Mouse (Mus musculus) T-cell, adult 2 months (primary cell): ENCODE measurements around the gene Patj.
"Not testable (repeated sequence)": the region's sequence is repeated elsewhere in the genome, so short reads cannot be mapped to it uniquely, and the experiment has no call there.

Source experiments
- DNase-seq: peaks from one replicate; pipeline ENCODE4 v3.0.0; 2022; ENCODE audit warnings: low spot score

Gene Patj

DNA sequence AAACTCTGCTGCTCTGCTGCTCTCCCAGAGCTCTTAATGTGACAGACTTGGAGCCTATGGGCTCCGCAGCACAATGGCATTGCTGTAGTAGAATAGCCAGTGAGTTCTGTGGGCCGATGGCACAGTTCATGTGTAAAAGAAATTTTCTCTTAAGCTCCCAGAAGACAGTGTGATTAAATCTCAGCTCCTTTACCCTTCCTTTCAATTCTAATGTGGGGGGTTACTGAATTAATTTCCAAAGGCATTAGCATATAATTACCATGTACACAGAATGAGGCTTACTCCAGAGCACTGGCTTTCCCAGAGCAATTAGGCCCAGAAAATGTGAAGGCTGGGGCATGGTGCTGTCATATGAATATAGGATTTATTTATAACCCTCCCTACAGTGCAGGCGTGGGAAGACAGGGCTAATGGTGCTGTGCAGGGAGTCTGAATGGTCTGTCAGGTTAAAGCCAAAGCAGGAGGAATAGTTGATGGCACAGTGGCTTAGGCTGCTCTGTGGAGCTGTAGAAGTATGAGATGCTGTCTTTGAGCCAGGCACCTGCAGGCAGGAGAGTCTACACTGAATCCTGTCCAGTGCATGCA lies 182.5 kb downstream of the Patj start:
- DNase-seq = no peak

DNA sequence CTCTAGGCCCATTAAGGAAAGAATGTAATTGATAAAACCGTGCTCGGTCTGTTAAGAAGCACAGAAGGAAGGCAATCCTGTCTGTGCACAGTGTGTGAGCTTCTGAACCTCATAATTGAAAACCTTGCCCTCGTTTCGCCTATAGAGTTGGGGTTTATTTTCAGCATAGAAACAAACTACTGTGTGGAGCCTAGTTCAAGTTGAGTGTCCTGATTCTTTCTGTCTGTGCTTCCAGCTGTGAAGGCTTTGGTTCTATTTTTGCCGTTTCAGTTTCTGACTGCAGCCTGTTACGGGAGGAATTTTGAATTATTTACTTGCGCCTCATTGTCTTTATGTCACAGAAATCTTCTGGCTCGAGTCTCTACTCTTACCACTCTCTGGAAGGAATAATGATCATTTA lies 185.9 kb downstream of the Patj start:
- DNase-seq = no peak

DNA sequence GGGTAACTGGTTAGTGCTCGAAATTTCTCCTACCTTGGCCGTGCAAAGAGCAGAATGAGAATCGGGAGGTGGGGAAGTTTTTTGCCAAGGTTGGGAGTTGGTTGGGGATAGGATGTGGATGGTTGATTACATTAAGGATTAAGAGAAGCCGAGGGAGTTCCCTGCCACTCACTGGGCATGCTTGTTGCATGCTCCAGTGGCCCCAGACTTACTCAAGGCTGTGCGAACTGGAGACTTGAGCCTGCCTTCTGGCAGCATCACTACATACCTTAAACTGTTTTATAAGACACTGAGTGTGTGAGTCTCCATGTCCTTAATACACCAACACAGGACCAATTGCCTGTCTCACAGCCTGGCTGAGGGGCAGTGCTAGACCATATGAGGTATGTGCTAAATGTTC lies 188.4 kb downstream of the Patj start:
- DNase-seq = no peak

DNA sequence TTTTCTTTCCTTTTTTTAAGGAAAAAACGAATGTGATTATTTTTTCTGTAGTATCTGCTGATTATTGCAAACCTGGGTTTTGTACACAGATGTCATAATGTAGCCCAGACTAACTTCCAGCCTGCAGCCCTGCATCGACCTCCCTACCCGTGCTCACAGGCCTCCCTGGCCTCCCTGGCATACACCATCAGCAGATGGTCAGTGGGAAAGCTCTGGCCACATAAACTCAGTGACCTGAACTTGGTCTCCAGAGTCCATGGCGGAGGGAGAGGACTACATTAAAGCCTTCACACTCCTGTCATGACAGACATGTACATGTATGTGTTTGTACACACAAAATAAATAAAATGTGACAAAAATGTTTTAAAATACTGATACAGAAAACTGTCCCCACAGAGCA lies 190.7 kb downstream of the Patj start:
- DNase-seq = no peak

DNA sequence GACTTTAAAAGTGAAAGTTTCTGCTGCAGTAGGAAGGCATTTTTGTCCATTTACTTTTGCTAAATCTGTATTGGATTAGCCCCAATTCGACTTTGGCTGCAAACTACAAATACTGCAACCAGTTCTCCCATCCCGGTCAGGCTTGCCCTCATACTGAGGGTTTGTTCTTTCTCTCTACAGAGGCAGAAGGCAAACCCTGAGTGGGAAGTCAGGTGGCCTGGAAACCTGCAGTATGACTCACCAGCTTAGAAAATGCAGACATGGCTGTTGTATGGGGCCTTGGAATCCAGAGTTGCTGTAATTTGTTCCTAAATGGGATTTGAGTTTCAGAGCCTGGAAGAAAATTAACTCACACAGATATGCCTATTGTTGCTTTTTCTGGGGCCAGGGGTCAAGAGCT lies 192.1 kb downstream of the Patj start:
- no peak for DNase-seq

DNA sequence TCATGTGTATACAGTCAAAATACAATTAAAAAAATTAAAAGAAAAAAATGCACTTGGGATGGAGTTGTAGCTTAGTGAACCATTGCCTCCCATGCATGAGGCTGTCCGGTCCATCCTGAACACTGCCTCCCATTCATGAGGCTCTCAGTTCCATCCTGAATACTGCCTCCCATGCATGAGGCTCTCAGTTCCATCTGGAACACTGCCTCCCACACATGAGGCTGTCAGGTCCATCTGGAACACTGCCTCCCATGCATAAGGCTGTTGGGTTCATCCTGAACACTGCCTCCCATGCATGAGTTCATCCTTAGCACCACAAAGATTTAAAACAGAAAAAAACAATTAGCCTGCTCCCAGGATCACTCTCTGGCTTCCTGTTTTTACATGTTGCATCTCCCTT lies 198.4 kb downstream of the Patj start:
- no peak for DNase-seq

DNA sequence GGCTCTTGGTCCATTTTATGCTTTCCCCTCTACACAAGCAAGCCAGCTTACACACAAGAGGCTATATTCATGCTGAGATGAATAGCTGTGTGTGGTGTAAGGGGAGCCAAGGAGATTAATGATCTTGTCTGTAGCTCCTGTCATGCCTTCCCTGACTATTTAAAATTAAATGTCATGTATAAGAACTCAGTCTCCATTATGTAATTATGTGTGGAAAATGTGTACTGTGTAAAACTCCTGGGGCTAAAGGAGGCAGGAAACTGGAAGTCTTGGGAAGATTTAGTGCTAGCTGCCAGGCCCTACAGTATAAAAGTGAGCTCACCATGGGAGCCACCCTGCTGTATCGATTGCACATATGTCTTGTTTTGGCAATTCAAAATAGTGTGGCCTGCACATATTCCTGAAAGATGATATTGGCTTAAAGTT lies 203.0 kb downstream of the Patj start:
- DNase-seq = no peak

DNA sequence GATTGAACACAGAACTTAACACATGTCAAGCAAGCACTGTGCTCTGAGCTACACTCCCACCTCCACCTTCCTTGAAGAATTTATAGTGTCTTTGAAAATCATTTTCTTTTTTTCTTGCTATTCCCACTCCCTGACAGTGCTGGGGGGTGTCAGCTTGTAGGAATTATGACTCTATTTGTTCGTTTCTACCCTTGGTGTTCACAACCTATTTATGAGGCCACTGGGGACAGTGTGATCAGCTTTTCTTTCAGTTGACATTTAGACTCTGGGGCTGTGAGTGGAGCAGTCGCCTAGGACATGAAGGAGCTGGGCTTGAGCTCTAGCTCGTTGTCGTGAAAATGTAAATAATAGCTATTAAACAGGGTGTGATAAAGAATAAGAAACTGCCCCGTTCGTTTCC lies 203.8 kb downstream of the Patj start:
- DNase-seq = no peak

DNA sequence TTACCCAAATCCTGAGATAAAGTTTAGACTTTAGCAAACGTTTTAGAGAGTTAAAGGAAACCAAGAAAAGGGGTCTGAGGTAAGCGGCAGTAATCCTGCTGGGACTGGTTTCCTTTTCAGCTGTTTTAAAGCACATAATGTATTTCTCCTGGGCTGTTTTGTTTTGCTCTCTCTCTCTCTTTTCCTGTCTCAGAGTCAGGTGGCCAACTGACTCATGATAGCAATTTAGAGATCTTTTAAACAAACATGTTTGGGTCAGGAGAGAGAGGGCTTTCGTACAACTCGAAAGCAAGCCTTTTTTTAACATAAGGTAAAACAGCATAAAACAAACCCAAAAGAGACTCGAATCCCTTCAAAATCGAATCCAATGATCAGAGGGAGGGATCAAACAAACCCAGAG lies 207.5 kb downstream of the Patj start:
- no peak for DNase-seq

DNA sequence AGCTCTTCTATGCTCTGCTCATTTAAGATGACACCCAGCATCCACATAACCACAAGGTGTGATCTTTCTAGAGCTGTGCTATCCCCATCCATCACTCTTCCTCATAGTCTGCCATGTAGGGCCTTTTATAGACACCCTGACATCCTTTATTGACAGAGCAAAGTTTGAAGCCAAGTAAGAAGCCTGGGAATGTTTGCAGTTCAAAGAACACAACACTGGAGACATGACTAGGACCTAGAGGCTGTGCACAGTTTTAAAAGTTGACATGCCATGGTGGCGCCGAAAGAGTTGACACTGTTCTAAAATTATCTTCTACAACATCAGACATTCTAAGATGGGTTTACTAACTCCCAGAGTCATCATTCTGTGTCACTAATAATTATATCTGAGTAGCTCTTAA lies 214.9 kb downstream of the Patj start:
- DNase-seq = no peak

DNA sequence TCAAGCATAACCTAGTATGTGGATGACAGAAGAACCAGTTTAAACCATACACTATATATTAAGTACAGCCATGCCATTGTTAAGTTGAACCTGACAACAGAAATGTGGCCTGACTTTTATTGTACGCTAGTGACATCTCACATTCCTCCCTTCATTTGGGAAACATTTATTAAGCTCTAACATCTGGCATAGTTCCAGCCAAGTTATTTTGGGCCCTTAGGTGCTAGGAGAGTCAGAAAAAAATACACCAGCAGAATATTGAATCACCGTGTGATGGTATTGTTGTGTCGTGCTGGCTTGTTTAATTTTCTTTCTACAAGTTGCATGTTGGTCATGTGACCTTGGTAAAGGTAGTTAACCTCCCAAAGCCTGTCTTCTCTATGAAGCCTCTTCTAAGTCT lies 218.8 kb downstream of the Patj start:
- no peak for DNase-seq

DNA sequence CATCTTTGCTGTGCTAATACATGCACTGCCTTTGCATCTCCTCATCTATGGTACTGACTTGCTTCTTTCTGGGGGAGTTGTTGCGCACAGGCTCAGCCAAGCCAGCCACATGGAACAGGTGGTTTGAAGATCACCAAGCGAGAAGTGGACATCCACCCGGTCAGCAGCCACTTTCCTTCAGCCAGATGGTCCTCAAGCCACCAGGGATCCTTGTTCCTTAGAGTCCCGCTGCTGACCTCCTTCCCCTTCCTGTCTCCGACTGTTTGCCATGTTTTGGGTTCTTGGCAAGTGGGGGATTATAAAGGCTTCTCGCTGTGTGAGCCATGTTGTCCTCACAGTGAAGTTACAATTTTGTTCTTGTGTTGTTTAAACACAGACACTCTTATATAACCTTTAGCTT lies 223.6 kb downstream of the Patj start:
- no peak for DNase-seq

DNA sequence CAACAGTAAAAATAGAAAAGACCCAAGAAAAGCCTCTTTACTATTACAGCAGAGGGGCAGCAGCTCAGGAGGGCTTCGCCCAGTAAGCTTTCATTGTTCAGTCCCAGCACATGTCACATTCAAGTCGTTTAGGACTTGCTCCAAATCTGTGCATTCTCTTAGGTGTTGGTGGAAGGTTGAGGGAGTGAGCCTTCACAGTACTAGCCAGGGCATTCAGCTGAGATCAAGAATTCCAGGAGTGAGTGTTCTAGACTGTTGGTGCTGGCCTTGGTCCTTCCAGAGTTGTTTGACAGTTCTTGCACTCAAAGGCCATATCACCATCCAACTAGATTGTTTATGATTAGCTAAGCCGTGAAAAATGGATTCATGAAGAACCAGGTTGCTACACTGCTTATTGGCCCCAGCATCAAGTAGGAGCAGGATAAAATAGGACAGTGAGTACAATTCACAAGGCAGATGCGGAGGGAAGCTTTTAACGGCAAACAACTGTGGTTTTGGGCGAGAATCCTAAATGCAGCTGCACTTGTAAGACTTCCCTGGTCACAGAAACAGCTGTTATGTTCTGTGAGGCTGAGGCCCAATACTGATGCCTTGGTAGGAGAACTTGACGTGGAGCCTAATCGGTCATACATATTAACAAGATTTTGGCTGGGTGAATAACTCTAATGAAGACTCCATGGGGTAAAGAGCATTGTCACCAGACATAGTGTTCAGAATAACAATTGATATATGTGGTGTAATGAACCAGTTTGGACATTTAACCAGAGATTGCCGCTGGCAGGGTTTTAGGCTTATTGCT lies 225.6 kb downstream of the Patj start:
- no peak for DNase-seq

DNA sequence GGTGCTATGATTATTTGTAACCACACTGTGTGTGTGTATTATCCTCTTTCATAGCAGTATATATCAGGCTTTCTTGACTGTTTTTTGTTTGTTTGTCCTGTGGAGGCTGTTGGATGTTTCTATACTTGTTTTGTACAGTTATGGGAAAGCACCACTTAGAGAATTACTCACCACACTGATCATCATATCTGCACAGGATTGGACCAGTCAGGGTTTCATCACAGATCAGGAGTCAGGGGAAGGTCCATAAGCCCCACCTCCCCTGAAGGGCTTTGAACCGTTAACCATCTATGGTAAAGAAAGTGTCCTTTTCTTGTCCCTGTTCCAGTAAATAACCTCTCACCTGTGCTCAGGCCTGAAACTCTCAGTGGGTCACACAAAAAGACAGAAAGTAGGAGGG lies 226.6 kb downstream of the Patj start:
- no peak for DNase-seq

DNA sequence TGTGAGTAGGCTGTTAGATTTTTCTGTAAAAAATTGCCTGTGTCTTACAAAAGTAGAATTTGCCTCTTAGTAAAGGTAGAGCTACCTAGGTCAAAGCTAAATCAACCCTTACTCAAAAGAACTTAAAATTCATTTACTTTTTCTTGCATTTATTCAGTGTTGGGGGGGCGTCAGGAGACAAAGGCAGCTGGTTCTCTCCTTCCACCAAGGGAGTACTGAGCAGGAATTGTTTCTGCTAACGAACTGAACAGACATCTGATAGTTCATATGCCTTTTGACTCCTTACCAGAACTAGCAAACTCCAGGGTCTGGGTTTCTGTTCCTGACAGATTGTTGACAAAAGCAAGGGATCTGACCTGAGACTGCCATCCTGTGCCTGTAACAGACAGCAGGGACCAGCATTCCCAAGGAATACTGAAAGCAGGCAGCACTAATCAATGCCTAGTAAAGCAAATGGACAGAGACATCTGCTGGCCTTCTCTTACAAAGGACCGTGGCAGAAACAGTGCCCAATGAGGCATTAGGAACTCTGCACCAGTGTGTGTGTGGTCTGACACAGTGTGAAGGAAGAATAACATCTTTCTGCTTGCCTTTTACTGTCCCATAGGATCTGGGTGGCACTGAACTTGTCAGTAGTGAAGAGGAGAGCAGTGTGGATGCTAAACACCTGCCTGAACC lies 227.6 kb downstream of the Patj start:
- DNase-seq = no peak

DNA sequence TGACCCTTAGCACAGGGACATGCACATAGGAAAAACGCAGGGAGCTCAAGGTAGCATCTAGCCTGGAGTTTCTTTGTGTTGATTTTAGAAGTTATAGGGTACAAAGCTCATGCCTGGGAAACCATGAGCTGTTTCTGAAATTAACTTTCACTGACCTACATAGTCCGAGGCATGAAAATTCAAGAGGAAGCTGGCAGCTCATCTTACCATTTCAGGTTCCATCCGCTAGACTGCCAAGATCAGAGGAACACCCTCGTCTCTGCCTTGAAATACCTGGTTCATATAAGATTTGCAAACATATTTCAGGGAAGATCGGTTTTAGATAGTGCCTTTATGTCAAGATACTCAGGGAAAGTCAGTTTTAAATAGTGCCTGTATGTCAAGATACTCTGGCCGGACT lies 232.7 kb downstream of the Patj start:
- no peak for DNase-seq

DNA sequence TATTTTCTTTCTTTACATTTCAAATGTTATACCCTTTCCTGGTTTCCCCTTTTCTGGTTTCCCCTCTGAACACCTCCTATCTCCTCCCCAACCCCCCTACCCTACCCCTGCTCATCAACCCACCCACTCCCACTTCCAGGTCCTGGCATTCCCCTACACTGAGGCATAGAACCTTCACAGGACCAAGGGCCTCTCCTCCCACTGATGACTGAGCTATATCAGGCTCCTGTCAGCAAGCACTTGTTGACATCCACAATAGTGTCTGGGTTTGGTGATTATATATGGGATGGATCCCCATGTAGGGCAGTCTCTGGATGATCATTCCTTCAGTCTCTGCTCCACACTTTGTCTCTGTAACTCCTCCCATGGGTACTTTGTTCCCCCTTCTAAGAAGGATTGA lies 233.6 kb downstream of the Patj start:
- DNase-seq = not testable (repeated sequence)

DNA sequence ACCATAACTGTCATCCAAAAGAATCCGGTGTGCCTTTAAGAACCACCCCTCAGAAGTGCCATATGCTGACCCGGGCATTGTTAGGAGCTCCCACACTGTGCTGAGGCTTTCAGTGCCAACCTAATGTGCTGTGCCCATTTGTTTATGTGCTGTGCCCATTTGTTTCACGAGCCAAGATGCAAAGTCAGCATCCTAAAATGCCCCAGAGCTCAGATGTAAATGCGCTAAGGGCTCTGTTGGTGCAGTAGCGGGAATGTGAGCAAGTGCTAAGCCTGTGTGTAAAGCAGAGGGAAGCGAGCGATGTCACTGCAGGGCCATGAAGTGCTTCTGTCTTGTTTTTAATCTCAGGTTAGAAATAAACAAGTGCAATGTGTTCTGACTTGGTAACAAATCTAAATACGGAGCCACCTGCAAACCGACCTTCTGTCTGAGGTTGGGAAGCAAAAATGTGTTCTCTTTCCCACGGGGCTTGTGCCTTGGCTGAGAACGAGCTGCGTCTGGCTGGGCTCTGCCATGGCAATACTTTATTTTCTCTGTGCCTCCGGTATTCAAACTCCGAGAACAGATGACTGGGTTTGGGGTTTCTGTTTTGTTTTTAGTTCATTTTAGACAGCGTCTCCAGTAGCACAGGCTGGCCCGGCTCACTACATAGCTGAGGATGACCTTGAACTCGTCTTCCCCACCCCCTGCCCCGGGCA lies 239.7 kb downstream of the Patj start:
- no peak for DNase-seq

DNA sequence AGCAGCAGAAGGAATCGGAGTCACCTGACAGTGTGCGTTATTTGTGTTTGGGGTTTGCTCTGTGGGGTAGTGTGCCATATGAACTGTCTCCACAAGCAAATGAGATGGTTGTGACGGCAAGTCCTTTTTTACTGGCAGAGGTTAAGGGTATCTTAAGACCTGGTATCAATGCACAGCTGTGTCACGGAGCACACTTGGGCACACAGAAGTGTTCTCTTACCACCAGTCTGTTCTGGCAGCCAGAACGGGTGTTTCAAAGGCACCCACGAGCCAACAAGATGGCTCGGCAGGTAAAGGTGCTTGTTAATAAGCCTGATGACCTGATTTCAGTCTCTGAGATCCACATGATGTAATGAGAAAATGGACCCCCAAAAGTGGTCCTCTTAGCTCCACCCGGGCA lies 243.1 kb downstream of the Patj start:
- no peak for DNase-seq

DNA sequence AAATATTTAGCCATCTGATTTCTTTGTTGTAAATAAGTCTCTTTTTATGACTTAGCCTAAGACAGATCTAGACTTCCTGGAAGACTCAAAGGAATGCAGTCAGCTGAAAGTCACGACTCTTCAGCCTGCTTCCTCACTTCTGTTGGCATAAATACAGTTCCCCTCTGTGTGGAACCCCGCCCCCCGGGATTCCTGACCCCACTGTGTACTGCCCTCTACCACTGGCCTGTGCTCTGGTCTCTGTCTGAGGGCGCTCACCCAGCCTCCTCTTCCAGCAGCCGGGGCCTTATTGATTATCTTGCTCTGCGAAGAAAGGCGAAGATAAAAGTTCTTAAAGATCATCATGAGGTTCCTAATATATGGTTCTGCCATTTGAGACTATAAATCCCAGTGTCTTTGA lies 258.1 kb downstream of the Patj start:
- DNase-seq = no peak

DNA sequence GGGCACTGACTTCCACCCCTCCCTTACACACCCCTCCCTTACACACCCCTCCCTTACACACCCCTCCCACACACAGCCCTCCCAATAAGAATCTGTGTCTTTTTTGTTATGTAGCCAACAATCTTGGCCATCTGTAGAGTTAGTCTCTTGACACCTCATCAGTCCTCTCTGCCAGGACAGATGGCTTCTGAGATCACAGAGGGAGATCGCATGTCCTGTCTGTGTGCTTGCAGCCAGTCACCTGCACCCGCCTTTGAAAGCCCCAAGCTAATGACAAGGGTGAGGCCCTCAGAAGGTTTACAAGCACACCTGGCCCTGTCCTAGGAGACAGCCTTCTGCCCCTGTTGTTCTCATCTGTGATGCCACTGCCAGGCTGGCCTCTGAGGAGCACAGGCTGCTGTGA lies 258.8 kb downstream of the Patj start:
- no peak for DNase-seq

DNA sequence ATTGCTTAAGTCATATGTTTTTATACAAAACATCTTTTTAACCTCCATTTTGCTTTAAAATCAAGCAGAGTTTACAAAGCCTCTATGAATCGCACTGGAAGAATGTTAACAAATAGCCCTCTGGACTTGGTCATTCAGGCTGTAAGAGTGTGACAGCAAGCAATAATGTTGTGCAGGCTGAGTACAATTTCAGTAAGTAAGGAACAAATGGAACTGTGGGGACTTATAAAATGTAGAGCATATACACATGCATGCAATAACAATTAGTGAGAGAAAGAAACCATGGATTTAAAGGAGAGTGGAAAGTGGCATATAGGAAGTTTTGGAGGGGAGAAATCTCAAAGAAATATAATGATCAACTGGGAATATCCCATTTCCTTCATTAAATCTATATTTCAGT lies 261.2 kb downstream of the Patj start:
- no peak for DNase-seq

DNA sequence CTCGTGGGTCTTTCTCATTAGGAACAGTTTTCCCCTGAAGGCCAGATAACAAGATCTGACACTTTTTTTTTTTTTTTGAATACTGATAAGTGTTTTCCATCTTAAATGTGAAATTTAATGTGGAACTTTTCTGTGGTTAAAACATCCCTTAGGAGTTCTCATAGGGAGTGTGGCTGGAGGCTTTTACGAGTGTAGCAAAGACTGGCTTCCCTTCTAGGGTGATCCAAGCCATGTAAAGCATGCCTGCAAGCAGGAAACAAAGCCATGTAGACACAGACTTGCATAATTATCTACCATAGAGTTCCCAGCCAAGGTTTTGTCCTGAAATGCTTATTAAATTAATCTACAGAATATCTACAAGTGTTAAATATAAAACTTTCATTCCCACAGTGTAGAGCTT lies 263.4 kb downstream of the Patj start:
- DNase-seq = no peak
